In genomic region chr1:181782600-181782999, GRCm38 (mm10) we compare ENCODE assay signal across 8 mouse cellular contexts.
DNase-seq lines count a peak whose midpoint lies in the region; ATAC-seq and TF ChIP-seq lines count a peak whose summit lies in the region.
"Not testable (repeated sequence)": the region's sequence is repeated elsewhere in the genome, so short reads cannot be mapped to it uniquely, and the experiment has no call there.

No protein-coding gene starts in this region.

- H3K4me3 ChIP-seq in gastrocnemius, adult 2 months; kidney, postnatal 0 days (replicated peaks; ENCODE audit: low read depth, low read length); left cerebral cortex, adult 2 months; stomach, postnatal 0 days (ENCODE audit: low read depth, low read length): not testable (repeated sequence)

- H3K27ac ChIP-seq in gastrocnemius, adult 2 months; kidney, postnatal 0 days; left cerebral cortex, adult 2 months; stomach, postnatal 0 days (replicated peaks): not testable (repeated sequence)

- 94% methylated on average over 11 of the region's 11 CpGs for WGBS in kidney, postnatal 0 days
- 95% methylated on average over 11 of the region's 11 CpGs for WGBS in stomach, postnatal 0 days

- DNase-seq in MN1 (ENCODE audit: low spot score) = peak; percentile 61
- DNase-seq in gastrocnemius, adult 2 months; kidney, postnatal 0 days (ENCODE audit: low spot score); left cerebral cortex, adult 2 months (ENCODE audit: extremely low spot score in 1 of 2, low spot score in 2 of 2); stomach, postnatal 0 days (ENCODE audit: low spot score): not testable (repeated sequence)
- peak; percentile 10 to 17 for DNase-seq in kidney, postnatal 4 days
- peak; percentile 6 for DNase-seq in lung, postnatal 36 days
- peak; percentile 12 for DNase-seq in thymus, postnatal 14 days

- TF ChIP-seq CTCF in gastrocnemius, adult 2 months (IDR thresholded peaks at IDR 0.05) = peak; percentile 9; the same call in 1 of the 2 replicates
- TF ChIP-seq CTCF in kidney, postnatal 0 days (IDR thresholded peaks at IDR 0.05; ENCODE audit: low read depth) = peak; percentile 3; the same call in 1 of the 2 replicates
- peak; percentile 20; the same call in 1 of the 2 replicates for TF ChIP-seq CTCF in left cerebral cortex, adult 2 months (IDR thresholded peaks at IDR 0.05)
- peak; percentile 17; the same call in 1 of the 2 replicates for TF ChIP-seq CTCF in stomach, postnatal 0 days (IDR thresholded peaks at IDR 0.05; ENCODE audit: low read depth)

- intact Hi-C loops in gastrocnemius, adult 2 months (cut with DNase I); left cerebral cortex, adult 2 months (cut with DNase I): not testable (repeated sequence)

- not testable (repeated sequence) for H3K9ac ChIP-seq in kidney, postnatal 0 days (ENCODE audit: low read depth, low read length); stomach, postnatal 0 days (ENCODE audit: low read length)

- H3K27me3 ChIP-seq in kidney, postnatal 0 days (ENCODE audit: insufficient read depth, low read length); stomach, postnatal 0 days (ENCODE audit: control insufficient read depth, insufficient read depth, low read length): not testable (repeated sequence)

- ATAC-seq in kidney, postnatal 0 days (replicated peaks; ENCODE audit: low FRiP score, low read depth); stomach, postnatal 0 days (ENCODE audit: low FRiP score, low TSS enrichment): not testable (repeated sequence)

- not testable (repeated sequence) for H3K4me1 ChIP-seq in kidney, postnatal 0 days (replicated peaks; ENCODE audit: insufficient read depth, low read length); stomach, postnatal 0 days (replicated peaks; ENCODE audit: control insufficient read depth, insufficient read depth)

- H3K36me3 ChIP-seq in kidney, postnatal 0 days (ENCODE audit: insufficient read depth, low read length); stomach, postnatal 0 days (ENCODE audit: control insufficient read depth, insufficient read depth, low read length): not testable (repeated sequence)

- not testable (repeated sequence) for TF ChIP-seq EP300 in stomach, postnatal 0 days (optimal IDR thresholded peaks at IDR 0.05)

- not testable (repeated sequence) for H3K4me2 ChIP-seq in kidney, postnatal 0 days (ENCODE audit: low read length); stomach, postnatal 0 days (replicated peaks; ENCODE audit: low read depth)

- H3K9me3 ChIP-seq in kidney, postnatal 0 days (replicated peaks; ENCODE audit: low read length); stomach, postnatal 0 days (ENCODE audit: control insufficient read depth, low read length): not testable (repeated sequence)
